Mouse (Mus musculus) myocyte (in vitro differentiated cells): ENCODE measurements around the gene Rpl38.

Experiments
- MYOD1 ChIP-seq, 3 experiments: IDR thresholded peaks; one replicate each; pipeline ENCODE4 v1.6.1; 2011; ENCODE audit warnings: control low read depth in 2 of 3, low read depth in 2 of 3, mild to moderate bottlenecking in 2 of 3, moderate library complexity in 1 of 3; ENCODE audit not compliant: insufficient read length in 2 of 3, control insufficient read depth in 1 of 3
- POLR2A ChIP-seq: IDR thresholded peaks from one replicate; pipeline ENCODE4 v1.6.1; 2011; ENCODE audit warnings: low read depth, mild to moderate bottlenecking, control low read depth, moderate library complexity; ENCODE audit not compliant: insufficient read length

DNA sequence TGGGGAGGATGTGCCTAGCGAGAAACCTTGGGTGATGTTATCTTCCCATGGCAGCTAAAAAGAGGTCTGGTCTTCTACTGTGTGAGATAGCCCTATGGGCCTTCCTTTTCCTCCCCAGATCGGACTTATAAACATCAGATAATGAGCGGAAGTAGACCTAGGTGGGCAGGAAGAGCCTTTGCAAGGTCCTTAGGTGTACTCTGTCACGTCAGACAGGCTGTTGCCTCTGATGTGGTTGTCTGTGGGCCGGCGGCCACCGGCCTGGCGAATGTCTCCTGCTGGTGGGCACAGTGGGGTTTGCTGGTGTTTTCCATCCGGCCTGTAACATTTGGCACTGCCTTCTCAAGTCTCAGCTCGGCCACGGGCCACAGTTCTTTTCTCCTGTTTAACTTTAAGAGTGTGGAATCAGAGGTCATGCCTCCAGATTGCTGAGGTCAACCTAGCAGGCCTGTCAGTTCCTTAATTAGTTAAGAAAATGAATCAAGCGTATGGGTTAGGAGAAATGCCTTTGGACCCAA, 1.4 kb downstream of the Rpl38 start:
- TF ChIP-seq MYOD1 (IDR thresholded peaks at IDR 0.05; ENCODE audit: control insufficient read depth in 1 of 3, insufficient read length in 2 of 3, low read depth in 2 of 3) (no peak), POLR2A (no peak)
